Mouse (Mus musculus) spleen, postnatal 10 days (tissue): ENCODE measurements around the gene Gm10382.
A peak's percentile ranks its signal among the peaks of the same experiment; 100 is the strongest.

Experiments used
- DNase-seq, 2 experiments: peaks; one replicate each; pipeline ENCODE4 v3.0.0; 2021 to 2022; ENCODE audit warnings: low spot score in 2 of 2

Gene Gm10382

GRCm38 (mm10) chr5:125389131-125389578 lies at the start of gene Gm10382:
Gene Gm10382 (plus strand): TSS chr5:125389322.
- DNase-seq: peak; percentile 86 to 93

- DNase-seq: peak in 1 of 2 experiments; percentile 29
These were observed 49.1 kb upstream of the Gm10382 start for GRCm38 (mm10) chr5:125339851-125340531.

- peak; percentile 94 for DNase-seq
These were observed 48.4 kb upstream of the Gm10382 start, which contains the start of gene Scarb1 for GRCm38 (mm10) chr5:125340547-125341262. Gene Scarb1 (minus strand): TSS chr5:125341094.

- peak; percentile 43 to 46 for DNase-seq
These were observed 47.5 kb upstream of the Gm10382 start for GRCm38 (mm10) chr5:125341459-125342090.

- no peak for DNase-seq
These were observed 44.8 kb upstream of the Gm10382 start for GRCm38 (mm10) chr5:125344296-125344695.

- DNase-seq: no peak
These were observed 41.1 kb upstream of the Gm10382 start for GRCm38 (mm10) chr5:125348067-125348466.

- peak; percentile 70 to 83 for DNase-seq
These were observed 40.6 kb upstream of the Gm10382 start for GRCm38 (mm10) chr5:125348487-125348886.

- DNase-seq: no peak
These were observed 39.7 kb upstream of the Gm10382 start for GRCm38 (mm10) chr5:125349391-125349790.

- no peak for DNase-seq
These were observed 38.1 kb upstream of the Gm10382 start for GRCm38 (mm10) chr5:125351057-125351456.

- DNase-seq: no peak
These were observed 37.2 kb upstream of the Gm10382 start for GRCm38 (mm10) chr5:125351939-125352338.

GRCm38 (mm10) chr5:125352781-125353294 lies 36.3 kb upstream of the Gm10382 start:
- DNase-seq: no peak

- no peak for DNase-seq
These were observed 34.1 kb upstream of the Gm10382 start for GRCm38 (mm10) chr5:125354885-125355492.

GRCm38 (mm10) chr5:125355650-125356049 lies 33.5 kb upstream of the Gm10382 start:
- DNase-seq: no peak

- DNase-seq: no peak
These were observed 31.4 kb upstream of the Gm10382 start for GRCm38 (mm10) chr5:125357543-125358269.

GRCm38 (mm10) chr5:125358270-125358608 lies 30.9 kb upstream of the Gm10382 start:
- peak in 1 of 2 experiments; percentile 43 for DNase-seq

- no peak for DNase-seq
These were observed 28.6 kb upstream of the Gm10382 start for GRCm38 (mm10) chr5:125360566-125360965.

GRCm38 (mm10) chr5:125360981-125361510 lies 28.1 kb upstream of the Gm10382 start:
- no peak for DNase-seq

- no peak for DNase-seq
These were observed 25.2 kb upstream of the Gm10382 start for GRCm38 (mm10) chr5:125363894-125364293.

- no peak for DNase-seq
These were observed 24.2 kb upstream of the Gm10382 start for GRCm38 (mm10) chr5:125364851-125365429.

- no peak for DNase-seq
These were observed 21.0 kb upstream of the Gm10382 start for GRCm38 (mm10) chr5:125368156-125368555.

- peak; percentile 58 to 75 for DNase-seq
These were observed 20.6 kb upstream of the Gm10382 start for GRCm38 (mm10) chr5:125368568-125368967.
